Mouse (Mus musculus): ENCODE data around the gene Tmem263.

Gene Tmem263

GRCm38 (mm10) chr10:85102247-85103084 lies at the start of gene Tmem263, which contains the start of gene Fhl4:
Gene Tmem263, plus strand, starts transcription at chr10:85102627.
Gene Fhl4, minus strand, starts transcription at chr10:85102495.
- peak; percentile 77 for DNase-seq

GRCm38 (mm10) chr10:85054876-85055275 lies 47.6 kb upstream of the Tmem263 start:
- DNase-seq, result no peak

GRCm38 (mm10) chr10:85071605-85072152 lies 30.7 kb upstream of the Tmem263 start:
- DNase-seq, result no peak

- no peak for DNase-seq
Observed at GRCm38 (mm10) chr10:85101841-85102240, 586 bp upstream of the Tmem263 start.

GRCm38 (mm10) chr10:85103085-85103885 lies 858 bp downstream of the Tmem263 start:
- DNase-seq, result peak; percentile 40

GRCm38 (mm10) chr10:85114409-85114808 lies 12.0 kb downstream of the Tmem263 start:
- no peak for DNase-seq

- DNase-seq, result no peak
Observed at GRCm38 (mm10) chr10:85125184-85125583, 22.8 kb downstream of the Tmem263 start.

- DNase-seq, result peak; percentile 99
Observed at GRCm38 (mm10) chr10:85127395-85128287, 25.2 kb downstream of the Tmem263 start, which contains the start of gene Mterf2. Gene Mterf2, minus strand, starts transcription at chr10:85128027.

GRCm38 (mm10) chr10:85128453-85128852 lies 26.0 kb downstream of the Tmem263 start:
- peak; percentile 28 for DNase-seq

GRCm38 (mm10) chr10:85136573-85136972 lies 34.1 kb downstream of the Tmem263 start:
- DNase-seq, result no peak

- no peak for DNase-seq
Observed at GRCm38 (mm10) chr10:85141465-85141864, 39.0 kb downstream of the Tmem263 start.

GRCm38 (mm10) chr10:85146282-85146681 lies 43.9 kb downstream of the Tmem263 start:
- peak; percentile 52 for DNase-seq

GRCm38 (mm10) chr10:85149226-85149625 lies 46.8 kb downstream of the Tmem263 start:
- DNase-seq, result no peak

- peak; percentile 83 for DNase-seq
Observed at GRCm38 (mm10) chr10:85154195-85154594, 51.8 kb downstream of the Tmem263 start.

- DNase-seq, result no peak
Observed at GRCm38 (mm10) chr10:85157451-85157850, 55.0 kb downstream of the Tmem263 start.

GRCm38 (mm10) chr10:85159989-85160619 lies 57.7 kb downstream of the Tmem263 start:
- DNase-seq, result no peak

GRCm38 (mm10) chr10:85161745-85162351 lies 59.4 kb downstream of the Tmem263 start:
- DNase-seq, result peak; percentile 90

- DNase-seq, result no peak
Observed at GRCm38 (mm10) chr10:85164791-85165190, 62.4 kb downstream of the Tmem263 start.

- DNase-seq, result no peak
Observed at GRCm38 (mm10) chr10:85165306-85165705, 62.9 kb downstream of the Tmem263 start.

Measured in cerebellum, adult 9-10 months (tissue).